Mouse (Mus musculus): ENCODE data around the gene Tob1. TPM values are rescaled to one million over a fixed set of nuclear protein-coding genes. Genes with fewer than 3 reads are reported as not detected.
A peak's percentile ranks its signal among the peaks of the same experiment; 100 is the strongest.

Tob1 gene
- polyA plus RNA-seq, 1 experiment from 2014 or later = 46.0 TPM

GRCm38 (mm10) chr11:94259814-94260213 is 48.6 kb downstream of the Tob1 start:
- H3K27ac ChIP-seq = no peak overlapping the region
- 74% methylated on average over 4 of the region's 4 CpGs for WGBS
- ATAC-seq = no peak

DNA sequence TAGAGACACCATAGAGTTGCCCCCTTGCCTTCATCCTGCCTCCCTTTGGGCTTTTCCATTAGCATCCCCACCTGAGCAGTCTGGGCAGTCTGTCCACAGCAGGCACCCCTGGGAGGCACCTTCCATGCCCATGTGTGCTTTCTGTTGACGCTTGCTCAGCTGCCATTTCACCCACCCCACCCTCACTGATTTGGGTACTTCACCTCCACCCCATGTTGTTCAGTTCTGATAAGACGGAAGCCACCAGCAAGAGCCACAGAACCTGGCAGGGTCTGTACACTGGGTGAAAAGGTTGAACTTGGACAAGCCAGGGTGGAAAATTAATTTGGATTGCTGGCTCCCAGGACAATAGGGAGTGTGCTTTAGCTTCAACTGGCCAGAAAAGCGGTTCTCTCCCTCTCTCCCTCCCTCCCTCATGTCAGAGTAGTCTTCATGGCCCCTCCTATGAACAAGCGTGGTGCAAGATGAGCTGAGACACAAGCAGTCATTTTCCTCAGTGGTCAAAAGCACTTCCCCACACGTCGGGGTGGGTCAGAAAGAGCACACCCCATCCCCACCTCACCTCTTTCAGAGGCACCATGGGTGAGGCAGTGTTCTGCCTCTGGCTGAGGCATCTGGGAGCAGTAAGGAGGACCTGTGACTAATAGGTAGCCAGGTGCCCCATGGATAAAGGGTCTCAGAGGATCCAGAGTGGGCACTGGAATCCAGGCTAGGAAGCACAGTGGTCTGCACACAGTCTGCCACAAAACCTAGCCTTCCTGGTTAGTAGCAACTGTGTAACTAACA is 50.5 kb downstream of the Tob1 start:
- no peaks in the 10 kb centered on the region for H3K36me3 ChIP-seq
- no peak overlapping the region for H3K27ac ChIP-seq
- 65% methylated on average over 6 of the region's 6 CpGs for WGBS
- no peaks in the 10 kb centered on the region for H3K9me3 ChIP-seq
- no peak overlapping the region for H3K4me3 ChIP-seq (replicated peaks)
- H3K4me2 ChIP-seq (replicated peaks) = no peak overlapping the region
- H3K4me1 ChIP-seq (replicated peaks) = no peaks in the 10 kb centered on the region; the same call in 1 of the 2 replicates
- H3K9ac ChIP-seq = no peak overlapping the region
- peak; percentile 56; the same call in 1 of the 2 replicates for ATAC-seq
- no peaks in the 10 kb centered on the region for H3K27me3 ChIP-seq (replicated peaks)

More at GRCm38 (mm10) chr11:94259814-94260213, 48.6 kb downstream of the Tob1 start:
- no peak overlapping the region for H3K4me2 ChIP-seq (replicated peaks)
- H3K9me3 ChIP-seq = no peaks in the 10 kb centered on the region
- H3K4me1 ChIP-seq (replicated peaks) = no peaks in the 10 kb centered on the region
- H3K4me3 ChIP-seq (replicated peaks) = no peak overlapping the region
- H3K9ac ChIP-seq = no peak overlapping the region
- H3K36me3 ChIP-seq = no peaks in the 10 kb centered on the region
- H3K27me3 ChIP-seq (replicated peaks) = no peaks in the 10 kb centered on the region

Other genes starting within 250 kb of the Tob1 start
- gene Gm20390, start 243.2 kb upstream of the Tob1 start, polyA plus RNA-seq (2015; fragmentation: Nextera tagmentation; extraction: Ambion mirVana) = 432 and 477 TPM in 2 replicates
- 162 and 174 TPM in 2 replicates for gene Nme1, start 242.9 kb upstream of the Tob1 start, polyA plus RNA-seq (2015; fragmentation: Nextera tagmentation; extraction: Ambion mirVana)
- 30.7 and 31.5 TPM in 2 replicates for gene Spag9, start 215.4 kb upstream of the Tob1 start, polyA plus RNA-seq (2015; fragmentation: Nextera tagmentation; extraction: Ambion mirVana)
- 2.3 TPM in 2 replicates for gene Wfikkn2, start 34.6 kb downstream of the Tob1 start, polyA plus RNA-seq (2015; fragmentation: Nextera tagmentation; extraction: Ambion mirVana)
- 44.6 and 53.2 TPM in 2 replicates for gene Gm21885, start 70.4 kb downstream of the Tob1 start, polyA plus RNA-seq (2015; fragmentation: Nextera tagmentation; extraction: Ambion mirVana)
- 85.9 and 103 TPM in 2 replicates for gene Luc7l3, start 110.5 kb downstream of the Tob1 start, polyA plus RNA-seq (2015; fragmentation: Nextera tagmentation; extraction: Ambion mirVana)
- 22.0 and 23.0 TPM in 2 replicates for gene Ankrd40, start 116.5 kb downstream of the Tob1 start, polyA plus RNA-seq (2015; fragmentation: Nextera tagmentation; extraction: Ambion mirVana)
- 1.5 and 2.6 TPM in 2 replicates for gene Abcc3, start 181.5 kb downstream of the Tob1 start, polyA plus RNA-seq (2015; fragmentation: Nextera tagmentation; extraction: Ambion mirVana)